Mouse (Mus musculus): ENCODE results near the gene Wdfy1.

DNA sequence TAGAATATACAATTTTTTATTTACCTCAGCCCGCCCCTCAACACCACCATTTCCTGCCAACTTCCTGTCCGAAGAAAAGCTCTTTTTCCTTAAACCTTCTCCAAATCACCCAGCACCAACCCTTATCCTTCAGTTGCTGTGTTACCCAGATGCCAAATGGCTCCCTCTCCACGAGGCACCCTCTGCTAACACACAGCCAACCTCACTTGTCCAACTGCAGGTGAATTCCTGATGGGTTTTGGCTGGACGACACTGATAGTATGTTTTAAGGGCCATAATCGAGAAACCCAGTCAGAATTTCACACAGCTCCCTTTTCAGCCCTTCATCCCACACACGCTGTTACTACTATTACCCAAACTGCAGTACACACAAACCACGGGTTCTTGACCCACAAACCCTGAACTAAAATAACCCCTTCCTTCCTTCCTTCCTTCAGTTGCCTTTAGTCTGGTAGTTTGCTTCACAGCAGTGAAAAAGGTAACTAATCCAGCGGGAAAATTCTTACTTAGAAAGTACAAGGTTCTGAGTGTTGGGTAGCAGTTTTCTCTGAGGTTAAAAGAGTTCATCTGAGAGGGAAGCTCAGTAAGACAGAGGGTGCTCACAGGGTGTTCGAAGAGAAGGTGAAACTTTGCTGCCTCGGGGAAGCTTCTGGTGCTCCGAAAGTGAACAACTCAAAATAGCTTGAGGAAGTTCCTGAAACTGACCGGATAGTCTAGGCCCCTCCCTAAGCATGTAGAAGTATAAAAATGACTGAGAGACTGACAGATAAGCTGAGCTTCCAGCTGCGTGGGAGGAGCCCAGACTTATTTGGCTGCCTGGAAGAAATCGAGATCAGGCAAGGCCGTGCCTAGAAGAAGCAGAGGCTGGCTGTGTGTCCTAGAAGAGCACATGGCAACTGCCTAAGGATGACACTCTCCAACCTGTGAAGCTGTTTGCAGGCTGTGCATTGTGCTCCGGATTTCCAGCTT lies 13.4 kb downstream of the Wdfy1 start:
- no peak for TF ChIP-seq CTCF (IDR thresholded peaks at IDR 0.05; ENCODE audit: insufficient read depth, low read depth, low read length)
- TF ChIP-seq POLR2A (IDR thresholded peaks at IDR 0.05; ENCODE audit: insufficient read depth, low read depth, low read length): no peak
